Comparison of ENCODE assay signal across 31 mouse cellular contexts in genomic region chr12:119440720-119441119, GRCm38 (mm10).
DNase-seq lines count a peak whose midpoint lies in the region; ATAC-seq lines count a peak whose summit lies in the region.
"Had no signal": no experiment of that assay in that cellular context is flagged by ENCODE, and none has a peak within 500 bp of the region (broad histone marks: within the 10 kb centered on the region; RNA-seq: fewer than 3 reads in every experiment).

No protein-coding gene starts in this region.

- no peak overlapping the region for H3K4me3 ChIP-seq in heart, embryonic 12.5 days
- H3K4me3 ChIP-seq in hindbrain, embryonic 13.5 days: no peak overlapping the region
- H3K4me3 ChIP-seq: embryonic facial prominence, embryonic 13.5 days; erythroblast, embryonic 14.5 days; forebrain, embryonic 12.5 days; gastrocnemius, adult 2 months; heart, embryonic 13.5 days; hindbrain, embryonic 15.5 days; left cerebral cortex, adult 2 months; limb, embryonic 12.5 days; midbrain, embryonic 10.5 days; midbrain, embryonic 15.5 days; neural tube, embryonic 12.5 days had no signal

- H3K27ac ChIP-seq in heart, embryonic 12.5 days (ENCODE audit: poor library complexity, severe bottlenecking): no peak overlapping the region
- no peak overlapping the region for H3K27ac ChIP-seq in hindbrain, embryonic 13.5 days
- H3K27ac ChIP-seq: embryonic facial prominence, embryonic 13.5 days; forebrain, embryonic 12.5 days; gastrocnemius, adult 2 months; heart, embryonic 13.5 days; hindbrain, embryonic 15.5 days; left cerebral cortex, adult 2 months; limb, embryonic 12.5 days; midbrain, embryonic 10.5 days; midbrain, embryonic 15.5 days; neural tube, embryonic 12.5 days had no signal

- H3K9me3 ChIP-seq in heart, embryonic 12.5 days (replicated peaks): no peaks in the 10 kb centered on the region
- H3K9me3 ChIP-seq in hindbrain, embryonic 13.5 days: no peaks in the 10 kb centered on the region
- H3K9me3 ChIP-seq: embryonic facial prominence, embryonic 13.5 days; forebrain, embryonic 12.5 days; heart, embryonic 13.5 days; hindbrain, embryonic 15.5 days; limb, embryonic 12.5 days; midbrain, embryonic 10.5 days; midbrain, embryonic 15.5 days; neural tube, embryonic 12.5 days had no signal

- H3K36me3 ChIP-seq in heart, embryonic 12.5 days: no peaks in the 10 kb centered on the region
- no peaks in the 10 kb centered on the region for H3K36me3 ChIP-seq in hindbrain, embryonic 13.5 days
- H3K36me3 ChIP-seq: embryonic facial prominence, embryonic 13.5 days; forebrain, embryonic 12.5 days; heart, embryonic 13.5 days; hindbrain, embryonic 15.5 days; limb, embryonic 12.5 days; midbrain, embryonic 10.5 days; midbrain, embryonic 15.5 days; neural tube, embryonic 12.5 days had no signal

- 66% methylated on average over 2 of the region's 2 CpGs for WGBS in heart, embryonic 12.5 days
- 84% methylated on average over 2 of the region's 2 CpGs for WGBS in hindbrain, embryonic 13.5 days

- no peaks in the 10 kb centered on the region for H3K4me1 ChIP-seq in heart, embryonic 12.5 days (replicated peaks)
- no peaks in the 10 kb centered on the region for H3K4me1 ChIP-seq in hindbrain, embryonic 13.5 days (replicated peaks)
- H3K4me1 ChIP-seq: embryonic facial prominence, embryonic 13.5 days; forebrain, embryonic 12.5 days; heart, embryonic 13.5 days; hindbrain, embryonic 15.5 days; limb, embryonic 12.5 days; midbrain, embryonic 10.5 days; midbrain, embryonic 15.5 days; neural tube, embryonic 12.5 days had no signal

- no peak for ATAC-seq in heart, embryonic 12.5 days (ENCODE audit: insufficient number of reproducible peaks, low FRiP score)
- ATAC-seq in hindbrain, embryonic 13.5 days (ENCODE audit: low FRiP score): no peak
- ATAC-seq: inflammation-experienced regulatory T-cells, adult 6 months; liver, postnatal 0 days; midbrain, embryonic 15.5 days had no signal

- no peak overlapping the region for H3K4me2 ChIP-seq in heart, embryonic 12.5 days
- H3K4me2 ChIP-seq in hindbrain, embryonic 13.5 days: no peak overlapping the region
- H3K4me2 ChIP-seq: embryonic facial prominence, embryonic 13.5 days; forebrain, embryonic 12.5 days; heart, embryonic 13.5 days; hindbrain, embryonic 15.5 days; limb, embryonic 12.5 days; midbrain, embryonic 15.5 days; neural tube, embryonic 12.5 days had no signal

- DNase-seq in heart, adult 8-10 months (ENCODE audit: low spot score): peak; percentile 3
- DNase-seq in lung, postnatal 36 days: peak; percentile 11
- DNase-seq in lung, postnatal 10 days: no peak
- peak; percentile 24 for DNase-seq in brain, embryonic 18.5 days (ENCODE audit: low read depth, low spot score)
- DNase-seq in neural tube, embryonic 10.5 days (ENCODE audit: extremely low spot score, low spot score): no peak
- DNase-seq: adrenal gland, postnatal 14 days; B cell, adult 2 months; cerebellum, adult 18-20 months; cerebellum, postnatal 10 days; gastrocnemius, adult 2 months; gastrocnemius, postnatal 36 days; heart, postnatal 10 days; kidney, adult 18-20 months; kidney, postnatal 14 days; liver, postnatal 0 days; right cerebral cortex, postnatal 4 days; thymus, postnatal 4 days had no signal

- H3K9ac ChIP-seq in heart, embryonic 12.5 days: no peak overlapping the region
- no peak overlapping the region for H3K9ac ChIP-seq in hindbrain, embryonic 13.5 days
- H3K9ac ChIP-seq: embryonic facial prominence, embryonic 13.5 days; forebrain, embryonic 12.5 days; heart, embryonic 13.5 days; hindbrain, embryonic 15.5 days; limb, embryonic 12.5 days; liver, postnatal 0 days; midbrain, embryonic 15.5 days; neural tube, embryonic 12.5 days had no signal

- no peaks in the 10 kb centered on the region for H3K27me3 ChIP-seq in heart, embryonic 12.5 days (replicated peaks)
- no peaks in the 10 kb centered on the region for H3K27me3 ChIP-seq in hindbrain, embryonic 13.5 days
- H3K27me3 ChIP-seq: CH12.LX; embryonic facial prominence, embryonic 13.5 days; forebrain, embryonic 12.5 days; heart, embryonic 13.5 days; hindbrain, embryonic 15.5 days; limb, embryonic 12.5 days; midbrain, embryonic 15.5 days; neural tube, embryonic 12.5 days had no signal

Comparison
In these comparisons a context has a peak if more than half of its experiments do, and no peak if none do; other contexts are left out.
1. DNase-seq: peak in heart, adult 8-10 months (single experiment), lung, postnatal 36 days (single experiment) and brain, embryonic 18.5 days (single experiment); none in lung, postnatal 10 days (single experiment) and neural tube, embryonic 10.5 days (single experiment).